23 mouse cellular contexts compared by ENCODE assay signal in genomic region chr13:43677883-43678244, GRCm38 (mm10).
A peak's percentile ranks its signal among the peaks of the same experiment; 100 is the strongest.
DNase-seq lines count a peak whose midpoint lies in the region; ATAC-seq and TF ChIP-seq lines count a peak whose summit lies in the region.
"Had no signal": no experiment of that assay in that cellular context is flagged by ENCODE, and none has a peak within 500 bp of the region (broad histone marks: within the 10 kb centered on the region; RNA-seq: fewer than 3 reads in every experiment).

No protein-coding gene starts in this region.

- H3K27ac ChIP-seq in forebrain, postnatal 0 days (ENCODE audit: low read depth, low read length): no peak overlapping the region
- H3K27ac ChIP-seq in forebrain, embryonic 11.5 days (ENCODE audit: low read depth, low read length): no peak overlapping the region
- no peak overlapping the region for H3K27ac ChIP-seq in limb, embryonic 14.5 days (replicated peaks; ENCODE audit: low read depth, low read length)
- H3K27ac ChIP-seq in limb, embryonic 10.5 days: no peak overlapping the region
- H3K27ac ChIP-seq in embryonic facial prominence, embryonic 15.5 days (replicated peaks): no peak overlapping the region
- H3K27ac ChIP-seq: embryonic facial prominence, embryonic 13.5 days; forebrain, embryonic 10.5 days; forebrain, embryonic 13.5 days; forebrain, embryonic 15.5 days had no signal

- TF ChIP-seq POLR2A in limb, embryonic 14.5 days (IDR thresholded peaks at IDR 0.05; ENCODE audit: borderline replicate concordance, extremely low read depth, insufficient read depth, insufficient read length): no peak

- no peaks in the 10 kb centered on the region for H3K27me3 ChIP-seq in forebrain, postnatal 0 days (ENCODE audit: insufficient read depth, low read length)
- no peaks in the 10 kb centered on the region for H3K27me3 ChIP-seq in forebrain, embryonic 11.5 days (ENCODE audit: control insufficient read depth, insufficient read depth, low read length)
- H3K27me3 ChIP-seq in limb, embryonic 14.5 days (ENCODE audit: control insufficient read depth, insufficient read depth, low read length): no peaks in the 10 kb centered on the region
- H3K27me3 ChIP-seq in limb, embryonic 10.5 days (ENCODE audit: low read depth, poor library complexity, severe bottlenecking): no peaks in the 10 kb centered on the region
- no peaks in the 10 kb centered on the region for H3K27me3 ChIP-seq in embryonic facial prominence, embryonic 15.5 days
- H3K27me3 ChIP-seq: embryonic facial prominence, embryonic 13.5 days; forebrain, embryonic 13.5 days; forebrain, embryonic 15.5 days; Patski had no signal

- H3K9me3 ChIP-seq in forebrain, postnatal 0 days (ENCODE audit: low read length): no peaks in the 10 kb centered on the region
- H3K9me3 ChIP-seq in forebrain, embryonic 11.5 days (ENCODE audit: control insufficient read depth, low read length): no peaks in the 10 kb centered on the region
- H3K9me3 ChIP-seq in limb, embryonic 14.5 days (ENCODE audit: control insufficient read depth, low read length): no peaks in the 10 kb centered on the region
- no peaks in the 10 kb centered on the region for H3K9me3 ChIP-seq in limb, embryonic 10.5 days (replicated peaks)
- H3K9me3 ChIP-seq in embryonic facial prominence, embryonic 15.5 days (replicated peaks): no peaks in the 10 kb centered on the region
- H3K9me3 ChIP-seq: embryonic facial prominence, embryonic 13.5 days; forebrain, embryonic 10.5 days; forebrain, embryonic 13.5 days; forebrain, embryonic 15.5 days had no signal

- TF ChIP-seq CTCF in forebrain, postnatal 0 days (IDR thresholded peaks at IDR 0.05; ENCODE audit: low read depth): no peak

- ATAC-seq in forebrain, postnatal 0 days: 0 out of 2 replicates have a peak, but pooled peaks have one; percentile 20
- ATAC-seq in forebrain, embryonic 11.5 days (replicated peaks; ENCODE audit: low FRiP score): no peak
- ATAC-seq in limb, embryonic 14.5 days (ENCODE audit: low FRiP score, low read depth): peak; percentile 20; the same call in 1 of the 2 replicates
- peak; percentile 51; the same call in 1 of the 2 replicates for ATAC-seq in embryonic facial prominence, embryonic 15.5 days (ENCODE audit: insufficient number of reproducible peaks, low FRiP score, low TSS enrichment, low read depth)
- ATAC-seq: activated CD4-positive, CD25-positive, alpha-beta regulatory T cell, adult 4 months; forebrain, embryonic 13.5 days; Patski had no signal

- H3K4me1 ChIP-seq in forebrain, postnatal 0 days (ENCODE audit: insufficient read depth): no peaks in the 10 kb centered on the region
- no peaks in the 10 kb centered on the region for H3K4me1 ChIP-seq in forebrain, embryonic 11.5 days (replicated peaks; ENCODE audit: control insufficient read depth, insufficient read depth, low read length)
- H3K4me1 ChIP-seq in limb, embryonic 14.5 days (ENCODE audit: control insufficient read depth, insufficient read depth, low read length): peaks cover 13% of the 10 kb centered on the region
- H3K4me1 ChIP-seq in limb, embryonic 10.5 days: peaks cover 11% of the 10 kb centered on the region
- peaks cover 2% of the 10 kb centered on the region; the same call in 1 of the 2 replicates for H3K4me1 ChIP-seq in embryonic facial prominence, embryonic 15.5 days
- H3K4me1 ChIP-seq: forebrain, embryonic 10.5 days had no signal

- no peak for DNase-seq in forebrain, postnatal 0 days
- DNase-seq in forebrain, embryonic 11.5 days (ENCODE audit: low spot score): no peak
- no peak for DNase-seq in limb, embryonic 14.5 days (ENCODE audit: low spot score)
- DNase-seq in limb, embryonic 10.5 days (ENCODE audit: low spot score): no peak
- DNase-seq in MN1 (ENCODE audit: low spot score): peak; percentile 25
- DNase-seq in right cerebral cortex, postnatal 4 days: no peak
- DNase-seq in lung, adult 18-20 months: no peak
- DNase-seq: adrenal gland, adult 8-10 months; adrenal gland, postnatal 14 days; adrenal gland, postnatal 36 days; cerebellum, adult 11-12 months; cerebellum, adult 2 months; cerebellum, adult 9-10 months; cerebellum, postnatal 10 days; cerebellum, postnatal 25 days had no signal

- no peak overlapping the region for H3K4me3 ChIP-seq in forebrain, postnatal 0 days (ENCODE audit: low read depth, low read length)
- H3K4me3 ChIP-seq in forebrain, embryonic 11.5 days (ENCODE audit: low read depth, low read length): no peak overlapping the region
- H3K4me3 ChIP-seq in limb, embryonic 14.5 days (replicated peaks; ENCODE audit: low read length): no peak overlapping the region
- H3K4me3 ChIP-seq in limb, embryonic 10.5 days: no peak overlapping the region
- H3K4me3 ChIP-seq in embryonic facial prominence, embryonic 15.5 days (replicated peaks): no peak overlapping the region
- H3K4me3 ChIP-seq: embryonic facial prominence, embryonic 13.5 days; erythroblast, embryonic 14.5 days; forebrain, embryonic 10.5 days; forebrain, embryonic 13.5 days; forebrain, embryonic 15.5 days had no signal

- H3K36me3 ChIP-seq in forebrain, postnatal 0 days (ENCODE audit: insufficient read depth): no peaks in the 10 kb centered on the region
- H3K36me3 ChIP-seq in forebrain, embryonic 11.5 days (ENCODE audit: control insufficient read depth, insufficient read depth, low read length): no peaks in the 10 kb centered on the region
- no peaks in the 10 kb centered on the region for H3K36me3 ChIP-seq in limb, embryonic 14.5 days (ENCODE audit: control insufficient read depth, insufficient read depth, low read length)
- H3K36me3 ChIP-seq in limb, embryonic 10.5 days: no peaks in the 10 kb centered on the region
- H3K36me3 ChIP-seq in embryonic facial prominence, embryonic 15.5 days: no peaks in the 10 kb centered on the region
- H3K36me3 ChIP-seq: embryonic facial prominence, embryonic 13.5 days; forebrain, embryonic 10.5 days; forebrain, embryonic 15.5 days had no signal

- WGBS in forebrain, postnatal 0 days: 69% methylated on average over 5 of the region's 5 CpGs
- 91% methylated on average over 5 of the region's 5 CpGs for WGBS in forebrain, embryonic 11.5 days
- WGBS in limb, embryonic 14.5 days: 65% methylated on average over 5 of the region's 5 CpGs
- WGBS in limb, embryonic 10.5 days: 89% methylated on average over 5 of the region's 5 CpGs
- 46% methylated on average over 5 of the region's 5 CpGs for WGBS in embryonic facial prominence, embryonic 15.5 days

- H3K9ac ChIP-seq in forebrain, postnatal 0 days: no peak overlapping the region
- no peak overlapping the region for H3K9ac ChIP-seq in forebrain, embryonic 11.5 days (ENCODE audit: low read length)
- no peak overlapping the region for H3K9ac ChIP-seq in limb, embryonic 14.5 days (ENCODE audit: low read depth, low read length, severe bottlenecking)
- H3K9ac ChIP-seq in embryonic facial prominence, embryonic 15.5 days: no peak overlapping the region
- H3K9ac ChIP-seq: embryonic facial prominence, embryonic 13.5 days; forebrain, embryonic 13.5 days; forebrain, embryonic 15.5 days had no signal

- no peak overlapping the region for H3K4me2 ChIP-seq in forebrain, postnatal 0 days (ENCODE audit: low read depth)
- H3K4me2 ChIP-seq in forebrain, embryonic 11.5 days (ENCODE audit: low read depth, low read length, severe bottlenecking): no peak overlapping the region
- H3K4me2 ChIP-seq in limb, embryonic 14.5 days (replicated peaks; ENCODE audit: low read depth, low read length, severe bottlenecking): no peak overlapping the region
- no peak overlapping the region for H3K4me2 ChIP-seq in embryonic facial prominence, embryonic 15.5 days (replicated peaks)
- H3K4me2 ChIP-seq: embryonic facial prominence, embryonic 13.5 days; forebrain, embryonic 13.5 days; forebrain, embryonic 15.5 days had no signal
